Mouse (Mus musculus) hindbrain, embryonic 16.5 days (tissue): ENCODE measurements at regions not wholly inside any gene's neighbourhood (a gene's known extent, or its start where the extent isn't known, plus 50 kb on each side); places are given as distances from the start of the nearest gene placed in this dataset.

ENCODE experiments used
- ATAC-seq: fragments of 200-750 bp; cut with Nextera tagmentation; 2 replicates; pipeline ENCODE4 v1.8.0; 2017; ENCODE audit warnings: moderate TSS enrichment, moderate library complexity
- H3K27ac ChIP-seq: fragments of 300-500 bp; sonication (generic); 2 replicates; pipeline ENCODE4 v1.5.1; 2014; ENCODE audit warnings: low read depth, mild to moderate bottlenecking, control low read depth, low read length, moderate library complexity
- H3K27me3 ChIP-seq: fragments of 300-500 bp; sonication (generic); replicated peaks from 2 replicates; pipeline ENCODE4 v1.6.1; 2014; ENCODE audit warnings: low read length; ENCODE audit not compliant: control insufficient read depth, insufficient read depth
- H3K36me3 ChIP-seq: fragments of 300-500 bp; sonication (generic); 2 replicates; pipeline ENCODE4 v1.6.1; 2014; ENCODE audit warnings: mild to moderate bottlenecking, low read length, moderate library complexity, mixed read lengths; ENCODE audit not compliant: control insufficient read depth, insufficient read depth
- H3K4me1 ChIP-seq: fragments of 300-500 bp; sonication (generic); 2 replicates; pipeline ENCODE4 v1.6.1; 2014; ENCODE audit warnings: low read depth, low read length; ENCODE audit not compliant: control insufficient read depth, insufficient read depth
- H3K4me2 ChIP-seq: fragments of 300-500 bp; sonication (generic); 2 replicates; pipeline ENCODE4 v1.6.1; 2014; ENCODE audit warnings: mild to moderate bottlenecking, low read length, control low read depth, moderate library complexity
- H3K4me3 ChIP-seq: fragments of 300-500 bp; sonication (generic); 2 replicates; pipeline ENCODE4 v1.5.1; 2014; ENCODE audit warnings: mild to moderate bottlenecking, low read length, control low read depth, moderate library complexity
- H3K9ac ChIP-seq: fragments of 300-500 bp; sonication (generic); 2 replicates; pipeline ENCODE4 v1.6.1; 2014; ENCODE audit warnings: low read depth, mild to moderate bottlenecking, control low read depth, low read length, moderate library complexity
- H3K9me3 ChIP-seq: fragments of 300-500 bp; sonication (generic); 2 replicates; pipeline ENCODE4 v1.6.1; 2014; ENCODE audit warnings: mild to moderate bottlenecking, low read length, moderate library complexity; ENCODE audit not compliant: control insufficient read depth
- WGBS: fragments of 180-500 bp; shearing (Covaris S2); extraction: QIAGEN DNeasy Blood & Tissue Kit; methylation state at CpG from one replicate; pipeline ENCODE4 v1.1.7; 2014; 5-methylcytosine and 5-hydroxymethylcytosine counted together

DNA sequence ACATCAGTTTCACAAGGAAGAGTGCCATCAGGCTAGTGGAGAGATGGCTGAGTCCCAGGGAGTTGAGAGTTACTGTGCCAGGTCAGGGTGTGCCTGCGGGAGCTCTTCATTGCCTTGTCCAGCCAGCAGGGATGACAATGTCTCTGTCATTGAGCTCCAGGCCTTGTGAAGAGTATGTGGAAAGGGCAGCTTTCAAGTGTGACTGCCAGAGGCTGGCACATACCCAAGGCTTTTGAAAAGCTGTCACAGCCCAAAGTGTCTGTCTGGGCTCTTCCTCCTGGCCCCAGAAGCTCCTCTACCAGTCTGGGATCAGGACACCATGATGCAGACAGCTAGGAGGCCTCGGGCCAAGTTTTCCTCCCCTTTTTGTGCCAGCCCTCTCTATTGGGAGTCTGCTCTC lies 124.6 kb downstream of the Gm4791 start:
- Histone ChIP-seq H3K36me3 (no peaks in the 10 kb centered on the region), H3K4me3 (no peak overlapping the region), H3K9me3 (no peaks in the 10 kb centered on the region), H3K4me1 (no peaks in the 10 kb centered on the region), H3K4me2 (no peak overlapping the region), H3K9ac (no peak overlapping the region), H3K27ac (no peak overlapping the region), H3K27me3 (no peaks in the 10 kb centered on the region)
- peak; percentile 86 for ATAC-seq
- 56% methylated on average over 2 of the region's 2 CpGs for WGBS

DNA sequence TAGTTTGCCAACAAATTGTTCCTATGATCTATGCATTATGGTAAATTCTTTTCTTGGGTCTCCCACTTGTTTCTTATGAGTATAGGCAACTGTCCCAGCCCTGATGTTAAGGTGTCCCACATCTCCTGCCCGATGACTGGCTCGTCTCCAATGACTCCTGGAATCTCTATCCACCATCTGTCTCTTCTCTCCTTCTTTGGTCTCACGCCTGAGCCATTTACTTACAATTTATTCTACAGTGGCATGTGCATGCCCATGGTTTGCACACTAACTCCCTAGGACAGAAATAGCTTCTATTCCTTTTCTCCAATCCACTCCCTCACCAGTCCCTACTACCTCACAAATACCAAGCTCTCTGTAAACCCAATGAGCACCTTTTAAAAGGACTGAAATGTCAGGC lies 127.0 kb downstream of the Gm4791 start:
- H3K36me3 ChIP-seq, result no peaks in the 10 kb centered on the region

DNA sequence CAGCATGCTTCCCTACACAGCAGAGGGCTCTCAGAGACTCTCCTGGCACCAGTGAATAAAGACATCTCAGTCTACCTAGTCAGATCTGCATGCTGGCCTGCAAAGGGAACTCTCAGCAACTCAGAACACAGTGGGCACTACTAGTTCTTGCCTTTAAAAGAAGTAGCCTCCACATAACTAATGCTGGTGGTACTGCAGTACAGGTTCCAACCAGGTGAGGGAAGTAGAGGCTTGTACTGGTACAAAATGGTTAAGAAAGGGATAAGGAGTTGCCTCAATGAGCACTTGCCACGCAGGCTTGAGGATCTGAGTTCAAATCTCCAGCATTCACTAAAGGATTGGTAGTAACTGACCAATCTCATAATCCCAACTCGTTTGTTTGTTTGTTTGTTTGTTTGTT lies 127.7 kb downstream of the Gm4791 start:
- H3K9me3 ChIP-seq, result no peaks in the 10 kb centered on the region
- no peaks in the 10 kb centered on the region for H3K27me3 ChIP-seq
- no peak for ATAC-seq
- H3K4me2 ChIP-seq, result no peak overlapping the region
- H3K4me3 ChIP-seq, result no peak overlapping the region
- no peak overlapping the region for H3K9ac ChIP-seq
- no peaks in the 10 kb centered on the region for H3K36me3 ChIP-seq
- H3K27ac ChIP-seq, result no peak overlapping the region
- no peaks in the 10 kb centered on the region for H3K4me1 ChIP-seq
- WGBS, result 67% methylated on average over 2 of the region's 2 CpGs

More for the DNA sequence above, 127.0 kb downstream of the Gm4791 start:
- no peaks in the 10 kb centered on the region for H3K27me3 ChIP-seq
- no peak for ATAC-seq
- no peak overlapping the region for H3K9ac ChIP-seq
- H3K4me1 ChIP-seq, result no peaks in the 10 kb centered on the region
- H3K27ac ChIP-seq, result no peak overlapping the region
- no peak overlapping the region for H3K4me2 ChIP-seq
- no peaks in the 10 kb centered on the region for H3K9me3 ChIP-seq
- 81% methylated on average over 3 of the region's 3 CpGs for WGBS
- no peak overlapping the region for H3K4me3 ChIP-seq

DNA sequence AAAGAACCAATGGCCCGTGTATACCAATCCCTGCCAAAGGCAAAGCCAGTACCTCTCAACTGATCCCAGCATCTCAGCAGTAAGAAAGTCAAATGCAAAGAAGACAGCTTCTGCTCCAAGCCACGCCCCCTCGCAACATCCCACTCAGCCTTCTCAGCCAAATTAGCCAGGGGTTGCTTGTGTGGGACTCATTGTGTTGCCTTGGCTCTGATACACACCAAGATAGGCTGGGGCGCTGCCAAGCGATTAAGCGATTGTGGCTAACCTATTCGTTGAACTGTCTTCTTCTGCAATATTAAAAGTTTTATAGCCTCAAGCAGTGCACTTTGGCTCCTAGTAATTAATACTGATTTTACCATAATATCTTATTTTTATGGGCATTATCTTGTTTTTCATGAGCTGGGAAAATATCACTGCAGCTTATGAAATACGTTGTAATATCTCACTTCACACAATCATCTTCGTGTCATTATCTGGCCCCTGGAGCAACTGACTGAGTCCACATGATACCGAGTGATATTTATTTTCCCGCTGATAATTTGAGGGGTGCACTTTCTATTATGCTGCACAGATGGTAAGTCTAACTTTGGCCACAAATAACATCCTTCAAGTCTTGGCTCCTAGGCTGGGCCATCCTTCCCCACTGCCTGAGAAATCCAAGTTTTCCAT lies 129.3 kb downstream of the Gm4791 start:
- Histone ChIP-seq H3K9ac (no peak overlapping the region), H3K36me3 (no peaks in the 10 kb centered on the region), H3K27ac (no peak overlapping the region), H3K4me1 (no peaks in the 10 kb centered on the region), H3K4me3 (no peak overlapping the region), H3K9me3 (no peaks in the 10 kb centered on the region), H3K4me2 (no peak overlapping the region), H3K27me3 (no peaks in the 10 kb centered on the region)
- 68% methylated on average over 11 of the region's 11 CpGs for WGBS
- ATAC-seq, result no peak

DNA sequence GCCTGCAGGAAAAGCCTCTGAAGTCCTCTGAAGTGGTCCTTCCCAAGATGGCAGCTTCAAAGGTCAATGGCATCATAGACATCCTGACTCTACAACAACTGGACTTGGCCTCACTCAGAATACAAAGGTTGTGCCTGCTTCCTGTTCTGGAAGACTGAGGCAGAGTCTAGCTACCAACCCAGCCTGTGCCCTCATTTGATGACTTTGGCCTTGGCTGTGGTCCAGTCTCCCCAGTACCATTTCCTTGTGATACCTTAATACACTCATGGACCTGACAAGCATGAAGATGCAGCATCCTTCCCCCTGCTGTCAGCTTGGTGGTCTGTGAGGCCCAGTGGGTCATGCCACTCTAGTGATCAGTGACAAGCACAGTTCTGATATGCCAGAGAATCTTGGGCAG lies 130.6 kb downstream of the Gm4791 start:
- Histone ChIP-seq H3K4me2 (no peak overlapping the region), H3K27me3 (no peaks in the 10 kb centered on the region)
- ATAC-seq, result no peak

DNA sequence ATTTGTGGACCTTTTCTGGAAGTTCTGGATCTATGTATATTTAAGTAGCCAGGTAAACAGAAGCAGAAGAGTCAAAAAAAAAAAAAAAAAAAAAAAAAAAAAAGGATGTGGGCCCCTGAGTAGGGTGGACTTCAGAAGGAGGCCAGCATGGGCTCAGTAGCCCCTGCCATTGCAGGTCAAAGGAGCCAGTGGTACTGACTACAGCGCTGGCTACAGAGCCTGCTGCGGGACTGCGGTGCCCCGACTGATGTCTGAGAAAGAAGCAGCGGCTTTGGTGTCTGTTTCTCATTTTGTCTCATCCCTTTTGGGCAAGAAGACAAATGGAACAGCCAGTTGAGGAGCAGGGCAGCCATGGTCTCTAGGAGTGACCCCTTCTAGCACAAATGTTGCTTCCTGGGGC lies 134.9 kb downstream of the Gm4791 start:
- no peaks in the 10 kb centered on the region for H3K27me3 ChIP-seq
- no peak for ATAC-seq
- 87% methylated on average over 5 of the region's 5 CpGs for WGBS
- H3K4me1 ChIP-seq, result no peaks in the 10 kb centered on the region
- no peak overlapping the region for H3K9ac ChIP-seq
- no peak overlapping the region for H3K27ac ChIP-seq
- no peaks in the 10 kb centered on the region for H3K9me3 ChIP-seq
- H3K4me2 ChIP-seq, result no peak overlapping the region
- H3K4me3 ChIP-seq, result no peak overlapping the region
- H3K36me3 ChIP-seq, result no peaks in the 10 kb centered on the region

More for the DNA sequence above, 130.6 kb downstream of the Gm4791 start:
- H3K9ac ChIP-seq, result no peak overlapping the region
- H3K9me3 ChIP-seq, result no peaks in the 10 kb centered on the region
- no peak overlapping the region for H3K27ac ChIP-seq
- H3K4me3 ChIP-seq, result no peak overlapping the region
- H3K4me1 ChIP-seq, result no peaks in the 10 kb centered on the region
- no peaks in the 10 kb centered on the region for H3K36me3 ChIP-seq

DNA sequence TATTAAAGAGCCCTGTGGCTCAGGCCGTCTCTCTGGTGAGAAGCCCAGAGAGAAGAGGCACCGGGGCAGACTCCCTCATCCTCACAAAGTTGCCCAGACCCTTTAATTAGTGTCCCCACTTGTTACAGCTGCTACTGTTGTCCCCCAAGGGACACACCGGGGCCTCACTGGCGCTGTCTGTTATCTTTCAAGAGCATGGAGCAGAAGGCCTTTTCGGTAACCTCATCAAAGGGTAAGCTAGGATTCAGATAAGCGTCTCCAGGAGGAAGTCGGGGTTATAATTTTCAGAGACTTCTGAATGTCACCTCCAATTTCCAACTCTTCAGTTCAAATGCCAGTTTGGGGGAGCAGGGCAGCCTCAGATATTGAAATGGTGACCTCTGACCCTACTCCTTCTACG lies 135.3 kb downstream of the Gm4791 start:
- no peak overlapping the region for H3K9ac ChIP-seq
- ATAC-seq, result no peak
- H3K4me1 ChIP-seq, result no peaks in the 10 kb centered on the region
- WGBS, result 82% methylated on average over 8 of the region's 8 CpGs
- no peak overlapping the region for H3K4me3 ChIP-seq
- no peak overlapping the region for H3K27ac ChIP-seq
- H3K36me3 ChIP-seq, result no peaks in the 10 kb centered on the region
- no peaks in the 10 kb centered on the region for H3K9me3 ChIP-seq
- H3K27me3 ChIP-seq, result no peaks in the 10 kb centered on the region
- H3K4me2 ChIP-seq, result no peak overlapping the region

GRCm38 (mm10) chr9:47134479-47134878 lies 135.9 kb downstream of the Gm4791 start:
- Histone ChIP-seq H3K4me1 (no peaks in the 10 kb centered on the region), H3K9ac (no peak overlapping the region), H3K4me3 (no peak overlapping the region), H3K27me3 (no peaks in the 10 kb centered on the region), H3K36me3 (no peaks in the 10 kb centered on the region), H3K27ac (no peak overlapping the region), H3K9me3 (no peaks in the 10 kb centered on the region), H3K4me2 (no peak overlapping the region)
- 85% methylated on average over 4 of the region's 4 CpGs for WGBS
- no peak for ATAC-seq

GRCm38 (mm10) chr9:47136641-47137040 lies 138.1 kb downstream of the Gm4791 start:
- whole genome bisulfite sequencing, result 94% methylated on average over 5 of the region's 5 CpGs
- H3K9me3 ChIP-seq, result no peaks in the 10 kb centered on the region
- no peak overlapping the region for H3K27ac ChIP-seq
- H3K36me3 ChIP-seq, result no peaks in the 10 kb centered on the region
- no peaks in the 10 kb centered on the region for H3K4me1 ChIP-seq
- H3K9ac ChIP-seq, result no peak overlapping the region
- H3K4me2 ChIP-seq, result no peak overlapping the region
- no peak for ATAC-seq
- H3K27me3 ChIP-seq, result no peaks in the 10 kb centered on the region
- H3K4me3 ChIP-seq, result no peak overlapping the region

GRCm38 (mm10) chr9:47153471-47153870 lies 154.9 kb downstream of the Gm4791 start:
- Histone ChIP-seq H3K4me1 (no peaks in the 10 kb centered on the region), H3K9me3 (no peaks in the 10 kb centered on the region), H3K27me3 (no peaks in the 10 kb centered on the region), H3K36me3 (no peaks in the 10 kb centered on the region), H3K27ac (no peak overlapping the region), H3K9ac (no peak overlapping the region), H3K4me2 (no peak overlapping the region), H3K4me3 (no peak overlapping the region)
- WGBS, result 73% methylated on average over 7 of the region's 7 CpGs
- no peak for ATAC-seq
